Mouse (Mus musculus) olfactory bulb, adult 2 months (tissue): ENCODE measurements around the gene Heyl. TPM values are rescaled to one million over a fixed set of nuclear protein-coding genes. Genes with fewer than 3 reads are reported as not detected.

Source experiments
- H3K27ac ChIP-seq: fragments of 200-500 bp; 2 replicates; pipeline ENCODE4 v1.5.1; 2012; ENCODE audit warnings: low read depth, low read length; ENCODE audit not compliant: insufficient read depth
- H3K4me1 ChIP-seq: fragments of 200-500 bp; 2 replicates; pipeline ENCODE4 v1.6.1; 2012; ENCODE audit warnings: low read length; ENCODE audit not compliant: control insufficient read depth, insufficient read depth
- H3K4me3 ChIP-seq: fragments of 200-500 bp; 2 replicates; pipeline ENCODE4 v1.5.1; 2012; ENCODE audit warnings: mild to moderate bottlenecking, low read depth, low read length, moderate library complexity; ENCODE audit not compliant: insufficient read depth
- CTCF ChIP-seq: fragments of 200-500 bp; IDR thresholded peaks from 2 replicates; pipeline ENCODE4 v1.5.1; 2012; ENCODE audit warnings: low read depth, mild to moderate bottlenecking, low read length, moderate library complexity; ENCODE audit not compliant: insufficient read depth
- POLR2A ChIP-seq: fragments of 200-500 bp; IDR thresholded peaks from 2 replicates; pipeline ENCODE4 v1.6.1; 2012; ENCODE audit warnings: mild to moderate bottlenecking, low read depth, low read length, moderate library complexity; ENCODE audit not compliant: insufficient read depth
- WGBS: fragments of 180-500 bp; shearing (Covaris S2); methylation state at CpG from one replicate; pipeline ENCODE4 v1.1.7; 2018; 5-methylcytosine and 5-hydroxymethylcytosine counted together
- polyA plus RNA-seq: library from polyadenylated mRNA; stranded (reverse); fragments of >200 nt; gene quantifications from 2 replicates; pipeline ENCODE4 v1.2.4, GENCODE M21; 2012; ENCODE audit warnings: low replicate concordance; ENCODE audit not compliant: missing spikeins, insufficient read depth, insufficient read length

Gene Heyl
- polyA plus RNA-seq, 1 experiment: not detected

DNA sequence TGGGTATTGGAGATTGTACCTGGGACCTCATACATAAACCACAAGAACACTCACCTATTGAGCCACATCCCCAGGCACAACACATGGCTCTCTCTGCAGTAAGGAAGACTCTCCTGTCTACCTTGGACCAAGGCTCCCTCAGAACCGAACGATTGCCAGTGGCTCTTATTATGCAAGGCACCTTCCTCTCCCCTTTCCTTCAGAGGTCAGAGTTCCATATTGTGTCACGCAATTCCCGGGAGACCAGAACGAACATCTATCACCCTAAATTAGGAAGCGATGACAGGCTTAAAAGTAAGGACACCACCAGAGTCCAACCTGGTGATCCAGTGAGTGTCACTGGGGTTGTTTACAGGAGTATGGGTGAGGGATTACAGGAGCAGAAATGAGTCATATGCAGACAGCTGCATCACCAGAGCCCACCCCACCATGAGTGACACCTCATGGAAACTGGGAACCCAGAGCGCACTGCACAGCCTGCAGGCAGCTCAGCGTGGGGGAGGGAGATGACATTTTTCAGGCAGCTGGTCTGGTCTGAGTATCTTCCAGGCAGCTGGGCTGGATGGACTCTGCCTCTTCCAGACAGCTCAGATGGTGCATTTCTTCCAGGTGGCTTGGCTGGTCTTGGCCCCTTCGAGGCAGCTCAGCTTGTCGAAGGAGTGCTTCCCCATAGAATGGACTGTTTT is 7.5 kb upstream of the Heyl start:
- H3K4me1 ChIP-seq: peaks cover 15% of the 10 kb centered on the region
- no peak overlapping the region for H3K27ac ChIP-seq
- no peak for TF ChIP-seq CTCF
- H3K4me3 ChIP-seq: no peak overlapping the region
- WGBS: 68% methylated on average over 10 of the region's 10 CpGs

DNA sequence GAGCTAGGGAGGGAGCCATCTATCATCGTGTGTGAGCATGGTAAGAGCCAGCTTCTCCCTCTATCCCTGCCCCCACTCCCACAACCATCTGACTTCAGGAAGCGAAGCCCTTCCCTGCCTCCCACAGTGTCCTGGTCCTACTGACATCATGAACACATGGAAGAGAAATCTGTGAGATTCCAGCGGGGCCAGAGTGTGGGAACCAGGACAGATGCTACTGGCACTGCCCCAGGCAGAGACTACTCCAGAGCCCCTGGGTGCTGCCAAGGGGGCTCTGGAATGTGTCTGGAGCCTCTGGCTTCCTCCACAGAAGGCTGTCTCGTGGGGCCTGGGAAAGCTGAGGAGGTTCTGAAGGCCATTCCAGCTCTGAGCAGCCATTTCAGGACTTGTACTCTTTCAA is 5.6 kb upstream of the Heyl start:
- WGBS: 32% methylated on average over 4 of the region's 4 CpGs
- Histone ChIP-seq H3K27ac (no peak overlapping the region), H3K4me1 (peaks cover 15% of the 10 kb centered on the region), H3K4me3 (no peak overlapping the region)
- no peak for TF ChIP-seq CTCF
- no peak for TF ChIP-seq POLR2A

DNA sequence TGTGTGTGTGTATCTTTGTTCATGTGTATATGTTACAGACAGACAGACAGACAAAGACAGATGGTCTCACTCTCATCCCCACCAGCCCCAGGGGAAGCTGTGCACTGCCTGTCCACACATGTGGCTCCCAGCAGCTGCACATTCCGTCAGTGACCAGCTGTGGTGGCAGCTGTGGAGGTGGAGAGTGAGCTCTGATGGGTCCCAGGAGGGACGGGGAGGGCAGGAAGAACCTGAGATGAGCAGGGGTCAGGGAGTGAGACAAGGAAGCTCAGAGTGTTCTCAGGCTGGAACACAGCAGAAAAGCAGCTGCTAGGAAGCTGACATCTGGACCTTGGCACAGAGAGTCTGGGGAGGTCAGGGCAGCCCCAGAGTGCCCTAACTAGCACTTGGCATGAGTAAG is 5.1 kb upstream of the Heyl start:
- TF ChIP-seq CTCF (no peak), POLR2A (no peak)
- Histone ChIP-seq H3K4me1 (peaks cover 16% of the 10 kb centered on the region), H3K4me3 (no peak overlapping the region), H3K27ac (no peak overlapping the region)
- 72% methylated on average over 2 of the region's 2 CpGs for WGBS

DNA sequence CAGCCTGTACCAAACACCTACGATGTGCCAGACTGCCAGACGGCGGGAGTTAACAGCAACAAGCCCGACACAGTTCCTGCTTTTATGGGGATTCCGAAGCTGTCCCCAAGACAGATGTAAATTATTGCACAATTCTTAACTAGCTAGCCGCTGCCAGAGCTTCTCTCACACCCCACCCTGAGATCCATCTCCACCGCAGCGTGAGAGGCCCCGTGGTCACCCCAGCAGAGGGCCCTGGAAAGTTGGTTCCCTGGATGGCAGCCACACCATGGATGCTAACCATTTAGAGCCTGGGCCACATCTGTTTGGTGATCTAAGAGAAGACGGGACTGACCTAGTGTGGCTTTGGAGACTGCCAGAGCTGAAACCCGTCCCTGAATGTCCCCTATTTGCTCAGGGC is 4.2 kb upstream of the Heyl start:
- Histone ChIP-seq H3K27ac (no peak overlapping the region), H3K4me1 (peaks cover 22% of the 10 kb centered on the region), H3K4me3 (no peak overlapping the region)
- 83% methylated on average over 11 of the region's 11 CpGs for WGBS
- TF ChIP-seq POLR2A (no peak), CTCF (no peak)

DNA sequence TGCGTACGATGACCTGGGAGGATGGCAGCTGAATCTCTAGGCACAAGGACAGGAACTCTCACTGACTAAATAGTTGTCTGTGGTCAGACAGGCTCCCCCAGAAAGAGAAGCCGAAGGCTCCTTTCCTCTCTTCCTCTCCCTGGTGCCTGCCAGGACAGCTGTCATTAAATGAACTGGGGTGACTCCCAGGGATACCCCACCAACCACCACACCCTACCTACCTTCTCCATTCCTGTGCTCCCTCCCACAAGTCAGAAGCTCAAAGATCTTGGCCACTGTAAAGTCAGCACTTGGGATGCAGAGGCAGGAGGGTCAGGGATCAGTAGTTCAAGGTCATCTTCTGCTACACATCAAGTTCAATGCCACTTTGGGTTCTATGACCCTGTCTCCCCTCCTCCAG is 515 bp upstream of the Heyl start:
- TF ChIP-seq CTCF (no peak), POLR2A (no peak)
- WGBS: 80% methylated on average over 3 of the region's 3 CpGs
- Histone ChIP-seq H3K27ac (no peak overlapping the region), H3K4me3 (no peak overlapping the region), H3K4me1 (peaks cover 12% of the 10 kb centered on the region)

DNA sequence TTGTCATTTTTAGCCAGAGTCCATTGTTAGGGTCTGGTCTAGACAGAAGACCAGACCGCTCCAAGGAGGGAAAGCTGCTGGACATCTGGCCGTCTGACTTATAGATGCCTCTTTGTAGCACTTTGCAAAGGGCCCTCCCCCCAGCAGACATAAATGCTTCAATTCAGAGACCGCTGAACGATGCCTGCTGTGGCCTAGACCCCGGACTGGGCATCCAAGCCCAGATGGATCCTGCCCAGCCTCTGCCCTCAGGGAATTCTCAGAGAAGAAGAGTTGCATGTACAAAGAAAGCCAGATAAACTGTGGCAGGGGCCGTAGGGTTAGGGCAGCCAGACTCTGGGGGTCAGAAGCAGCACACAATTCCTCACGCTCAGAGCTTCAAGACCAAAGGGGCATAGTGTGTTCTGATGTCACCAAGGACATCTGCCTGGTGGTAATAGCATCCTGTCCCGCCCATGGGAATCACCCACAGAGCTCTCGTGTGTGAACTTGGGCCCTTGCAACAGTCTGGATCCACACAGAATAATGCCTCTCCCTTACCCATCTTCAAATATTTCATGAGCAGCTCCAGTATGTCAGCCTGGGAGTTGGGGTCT is 2.6 kb downstream of the Heyl start:
- no peak overlapping the region for H3K4me3 ChIP-seq
- no peak overlapping the region; the same call in 1 of the 2 replicates for H3K27ac ChIP-seq
- peaks cover 12% of the 10 kb centered on the region for H3K4me1 ChIP-seq
- no peak for TF ChIP-seq POLR2A
- no peak for TF ChIP-seq CTCF
- 84% methylated on average over 9 of the region's 9 CpGs for WGBS

DNA sequence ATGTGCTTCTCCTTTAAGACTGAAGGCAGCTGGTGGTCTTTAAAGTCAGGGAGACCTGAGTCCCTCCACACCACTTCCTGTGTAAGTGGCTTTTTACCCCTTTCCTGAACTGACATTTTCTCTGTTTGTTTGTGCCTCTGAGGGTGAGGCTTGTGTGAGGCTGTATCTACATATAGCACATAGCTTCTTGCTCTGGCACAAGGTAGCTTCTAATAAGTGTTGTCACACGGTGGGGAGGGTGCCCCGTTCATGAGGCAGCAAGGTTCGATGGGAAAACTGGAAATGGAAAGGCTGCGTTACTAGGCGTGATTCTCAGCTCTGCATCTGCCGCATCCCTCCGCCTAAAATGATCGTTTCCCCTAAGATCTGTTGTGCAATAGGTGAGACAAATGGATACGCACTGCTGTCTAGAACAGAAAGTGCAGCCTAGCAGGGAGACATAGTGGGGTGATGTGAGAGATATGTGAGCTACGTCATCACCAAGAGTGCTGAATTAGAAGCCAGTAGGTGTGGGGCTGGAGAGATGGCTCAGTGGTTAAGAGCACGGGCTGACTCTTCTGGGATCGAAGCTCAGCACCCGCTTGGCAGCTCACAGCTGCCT is 3.2 kb downstream of the Heyl start:
- 68% methylated on average over 13 of the region's 13 CpGs for WGBS
- Histone ChIP-seq H3K27ac (no peak overlapping the region), H3K4me1 (peaks cover 12% of the 10 kb centered on the region), H3K4me3 (no peak overlapping the region)
- no peak for TF ChIP-seq CTCF
- no peak for TF ChIP-seq POLR2A

DNA sequence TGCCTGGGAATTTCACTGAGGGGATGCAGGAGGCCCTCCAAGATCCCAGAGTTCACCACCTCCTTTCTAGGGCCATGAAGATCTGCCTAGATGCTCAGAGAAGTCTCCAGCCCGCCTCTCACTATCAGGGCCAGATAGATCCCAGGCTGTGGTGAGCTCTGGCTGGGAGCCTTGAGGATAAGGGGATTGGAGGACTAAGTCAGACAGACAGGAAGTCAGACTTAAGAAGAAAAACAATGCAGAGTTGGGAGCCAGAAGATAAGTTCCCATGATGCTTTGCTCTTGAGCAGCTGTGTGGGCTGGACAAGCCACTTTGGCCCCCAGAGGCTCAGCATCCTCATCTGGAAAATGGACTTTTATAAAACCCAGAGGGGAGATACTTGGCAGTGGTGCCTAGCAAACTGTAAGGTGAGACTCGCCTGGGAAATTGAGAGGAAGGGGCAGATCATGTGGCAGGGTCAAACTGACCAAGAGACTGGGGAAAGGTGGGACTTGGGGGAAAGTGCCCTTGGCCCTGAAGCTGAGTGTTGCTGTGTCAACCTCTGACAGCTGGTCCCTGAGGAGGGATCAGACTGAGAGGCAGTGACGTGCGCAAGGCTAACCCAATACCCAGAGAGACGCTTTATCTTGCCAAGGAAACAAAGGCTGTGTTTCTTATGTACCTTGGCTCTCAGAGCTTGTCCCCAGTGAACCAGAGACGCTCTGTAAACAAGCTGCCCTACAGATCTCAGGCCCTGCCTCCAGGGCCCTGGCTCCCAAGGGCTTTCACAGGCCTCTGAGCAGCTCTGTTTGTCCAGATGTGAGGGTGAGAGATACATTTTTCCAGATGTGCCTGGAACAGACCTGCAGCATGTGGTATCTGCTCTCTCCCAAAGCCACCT is 4.3 kb downstream of the Heyl start:
- H3K27ac ChIP-seq: no peak overlapping the region
- TF ChIP-seq CTCF: no peak
- no peak for TF ChIP-seq POLR2A
- WGBS: 86% methylated on average over 6 of the region's 6 CpGs

More for the DNA sequence above, 4.3 kb downstream of the Heyl start:
- no peak overlapping the region for H3K4me3 ChIP-seq
- peaks cover 12% of the 10 kb centered on the region for H3K4me1 ChIP-seq
